ENCODE assay signal across 13 mouse cellular contexts in the genomic region with DNA sequence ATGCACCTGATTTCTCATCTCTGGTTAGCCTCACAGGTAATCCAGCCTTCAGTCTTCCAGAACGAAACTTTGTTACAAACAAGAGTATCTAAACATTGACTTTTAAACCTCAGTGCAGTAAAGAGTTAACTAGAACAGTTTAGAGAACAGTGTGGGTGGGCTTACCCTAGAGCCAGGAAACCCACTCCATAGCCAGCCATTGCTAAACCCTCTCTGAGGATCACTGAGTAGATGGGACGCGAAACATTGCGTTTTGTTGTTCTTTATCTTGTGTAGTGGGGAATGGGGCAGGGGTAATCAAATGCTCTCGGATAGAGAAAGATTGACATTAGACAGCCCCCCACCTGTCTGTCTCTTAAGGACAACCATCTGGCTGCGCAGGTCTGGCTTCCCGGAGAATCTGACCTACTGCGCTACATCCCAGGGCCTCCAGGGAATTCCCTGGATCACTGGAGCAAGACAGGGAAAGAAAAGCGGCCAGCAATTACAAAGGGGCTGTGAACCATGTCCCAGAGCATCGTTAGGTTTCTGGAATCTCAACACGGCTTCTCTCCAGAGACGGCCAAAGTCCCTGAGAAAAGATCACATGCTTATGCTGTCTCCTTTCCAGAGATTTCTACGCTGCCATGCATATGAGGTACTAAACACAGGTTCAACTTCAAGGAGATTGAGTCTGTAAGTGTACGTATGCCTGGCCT.
DNase-seq lines count a peak whose midpoint lies in the region; ATAC-seq lines count a peak whose summit lies in the region.
"Had no signal": no experiment of that assay in that cellular context is flagged by ENCODE, and none has a peak within 500 bp of the region (broad histone marks: within the 10 kb centered on the region; RNA-seq: fewer than 3 reads in every experiment).

No protein-coding gene starts in this region.

- H3K4me1 ChIP-seq in hindbrain, embryonic 11.5 days (replicated peaks; ENCODE audit: control insufficient read depth, insufficient read depth, low read length): no peaks in the 10 kb centered on the region
- H3K4me1 ChIP-seq in hindbrain, embryonic 13.5 days (replicated peaks): peaks cover 12% of the 10 kb centered on the region
- H3K4me1 ChIP-seq in limb, embryonic 13.5 days: peaks cover 21% of the 10 kb centered on the region

- H3K9ac ChIP-seq in hindbrain, embryonic 11.5 days (ENCODE audit: low read depth, low read length): no peak overlapping the region
- no peak overlapping the region for H3K9ac ChIP-seq in hindbrain, embryonic 13.5 days
- no peak overlapping the region for H3K9ac ChIP-seq in limb, embryonic 13.5 days
- H3K9ac ChIP-seq: forebrain, embryonic 12.5 days; limb, embryonic 15.5 days had no signal

- no peaks in the 10 kb centered on the region for H3K27me3 ChIP-seq in hindbrain, embryonic 11.5 days (ENCODE audit: control insufficient read depth, insufficient read depth, low read length)
- H3K27me3 ChIP-seq in hindbrain, embryonic 13.5 days: no peaks in the 10 kb centered on the region
- H3K27me3 ChIP-seq in limb, embryonic 13.5 days: no peaks in the 10 kb centered on the region
- H3K27me3 ChIP-seq: forebrain, embryonic 12.5 days; limb, embryonic 15.5 days had no signal

- H3K4me3 ChIP-seq in hindbrain, embryonic 11.5 days (ENCODE audit: low read depth, low read length): no peak overlapping the region
- H3K4me3 ChIP-seq in hindbrain, embryonic 13.5 days: no peak overlapping the region
- H3K4me3 ChIP-seq in limb, embryonic 13.5 days: no peak overlapping the region
- H3K4me3 ChIP-seq: forebrain, embryonic 12.5 days; limb, embryonic 15.5 days had no signal

- H3K36me3 ChIP-seq in hindbrain, embryonic 11.5 days (ENCODE audit: control insufficient read depth, insufficient read depth, low read length): no peaks in the 10 kb centered on the region
- no peaks in the 10 kb centered on the region for H3K36me3 ChIP-seq in hindbrain, embryonic 13.5 days
- no peaks in the 10 kb centered on the region for H3K36me3 ChIP-seq in limb, embryonic 13.5 days
- H3K36me3 ChIP-seq: forebrain, embryonic 12.5 days; limb, embryonic 15.5 days had no signal

- H3K4me2 ChIP-seq in hindbrain, embryonic 11.5 days (replicated peaks; ENCODE audit: low read depth, low read length): no peak overlapping the region
- H3K4me2 ChIP-seq in hindbrain, embryonic 13.5 days: no peak overlapping the region
- 0 out of 2 replicates have a peak overlapping the region, but pooled peaks have one; percentile 19 for H3K4me2 ChIP-seq in limb, embryonic 13.5 days (replicated peaks)
- H3K4me2 ChIP-seq: forebrain, embryonic 12.5 days; limb, embryonic 15.5 days had no signal

- WGBS in hindbrain, embryonic 11.5 days: 54% methylated on average over 14 of the region's 14 CpGs
- WGBS in hindbrain, embryonic 13.5 days: 52% methylated on average over 14 of the region's 14 CpGs
- 48% methylated on average over 14 of the region's 14 CpGs for WGBS in limb, embryonic 13.5 days

- no peak overlapping the region for H3K27ac ChIP-seq in hindbrain, embryonic 11.5 days (ENCODE audit: low read depth, low read length)
- H3K27ac ChIP-seq in hindbrain, embryonic 13.5 days: no peak overlapping the region
- no peak overlapping the region for H3K27ac ChIP-seq in limb, embryonic 13.5 days
- H3K27ac ChIP-seq: forebrain, embryonic 12.5 days; limb, embryonic 15.5 days had no signal

- no peaks in the 10 kb centered on the region for H3K9me3 ChIP-seq in hindbrain, embryonic 11.5 days (ENCODE audit: control insufficient read depth, low read length)
- H3K9me3 ChIP-seq in hindbrain, embryonic 13.5 days: no peaks in the 10 kb centered on the region
- no peaks in the 10 kb centered on the region for H3K9me3 ChIP-seq in limb, embryonic 13.5 days
- H3K9me3 ChIP-seq: forebrain, embryonic 12.5 days; limb, embryonic 15.5 days had no signal

- DNase-seq in hindbrain, embryonic 11.5 days (ENCODE audit: low spot score): peak; percentile 29
- peak; percentile 39 for DNase-seq in embryo, embryonic 11 days
- peak; percentile 57 for DNase-seq in kidney, adult 18-20 months
- DNase-seq in Muller cell, postnatal 12 days (ENCODE audit: inconsistent ontology term): no peak
- DNase-seq in cerebellum, adult 11-12 months: no peak
- DNase-seq: cerebellum, postnatal 25 days; lung, postnatal 10 days; thymus, adult 18-20 months had no signal

- ATAC-seq in hindbrain, embryonic 11.5 days (ENCODE audit: low FRiP score): peak; percentile 75
- no peak for ATAC-seq in hindbrain, embryonic 13.5 days (ENCODE audit: low FRiP score)
- peak; percentile 14; the same call in 1 of the 2 replicates for ATAC-seq in limb, embryonic 13.5 days (ENCODE audit: low FRiP score, low read depth)
- ATAC-seq: CD4-positive, CD25-positive, alpha-beta regulatory T cell, adult 4 months had no signal

Comparison
In these comparisons a context has a peak if more than half of its experiments do, and no peak if none do; other contexts are left out.
1. DNase-seq: peak in hindbrain, embryonic 11.5 days (single experiment), embryo, embryonic 11 days (single experiment) and kidney, adult 18-20 months (single experiment); none in Muller cell, postnatal 12 days (single experiment) and cerebellum, adult 11-12 months (single experiment).